Mouse (Mus musculus): ENCODE measurements at regions not wholly inside any gene's neighbourhood (a gene's known extent, or its start where the extent isn't known, plus 50 kb on each side); places are given as distances from the start of the nearest gene placed in this dataset.

DNA sequence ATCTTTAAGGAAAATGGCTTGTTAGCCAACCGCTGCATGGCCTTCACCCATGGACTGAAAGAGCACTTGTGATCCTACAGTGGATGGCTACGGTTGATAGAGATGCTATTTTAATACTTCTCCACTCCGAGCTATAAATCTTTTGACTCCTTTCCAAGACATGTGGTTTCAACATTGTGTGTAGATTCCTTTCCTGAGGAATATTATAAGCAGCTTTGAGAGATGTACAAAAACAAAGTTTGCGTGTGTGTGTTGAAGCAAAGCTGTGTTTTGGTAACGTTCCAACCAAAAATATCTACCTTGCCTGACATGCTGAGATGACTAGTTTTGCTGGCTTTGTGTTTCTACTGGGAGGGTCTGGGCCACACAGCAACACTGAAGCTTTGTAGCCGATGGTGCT lies 83.0 kb downstream of the Zbtb18 start:
- no peak overlapping the region for H3K27ac ChIP-seq (ENCODE audit: low read depth, low read length)
- 88% methylated on average over 6 of the region's 6 CpGs for WGBS

DNA sequence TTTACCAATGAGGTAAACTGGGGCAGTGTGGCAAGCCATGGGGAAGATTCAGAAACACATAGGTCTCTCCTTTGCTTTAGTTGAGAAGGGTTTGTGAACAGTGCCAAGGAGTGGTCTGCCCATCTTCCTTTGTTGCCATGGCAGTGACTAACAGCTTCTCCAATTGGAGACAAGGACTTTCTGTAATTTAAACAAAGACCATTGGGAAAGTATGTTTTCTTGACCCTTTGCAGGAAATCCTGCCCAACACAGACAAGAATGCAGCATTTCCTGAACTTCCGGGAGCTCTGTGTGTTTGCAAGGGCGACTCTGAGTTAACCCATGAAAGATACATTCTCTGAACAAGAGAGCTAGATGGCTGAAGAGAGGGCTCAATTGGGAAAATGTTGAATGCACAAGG lies 89.6 kb downstream of the Zbtb18 start:
- Histone ChIP-seq H3K4me2 (replicated peaks; ENCODE audit: low read depth, low read length) (no peak overlapping the region), H3K4me1 (replicated peaks; ENCODE audit: control insufficient read depth, insufficient read depth, low read length) (no peaks in the 10 kb centered on the region), H3K9me3 (ENCODE audit: control insufficient read depth, low read length) (no peaks in the 10 kb centered on the region), H3K4me3 (ENCODE audit: low read depth, low read length) (no peak overlapping the region), H3K27me3 (ENCODE audit: control insufficient read depth, insufficient read depth, low read length) (no peaks in the 10 kb centered on the region), H3K36me3 (ENCODE audit: control insufficient read depth, insufficient read depth, low read length) (no peaks in the 10 kb centered on the region), H3K27ac (ENCODE audit: low read depth, low read length) (no peak overlapping the region), H3K9ac (ENCODE audit: low read depth, low read length) (no peak overlapping the region)
- ATAC-seq (ENCODE audit: low FRiP score) (no peak), DNase-seq (ENCODE audit: low spot score) (no peak)
- WGBS: 71% methylated on average over 2 of the region's 2 CpGs

More for the DNA sequence above, 83.0 kb downstream of the Zbtb18 start:
- no peaks in the 10 kb centered on the region for H3K36me3 ChIP-seq (ENCODE audit: control insufficient read depth, insufficient read depth, low read length)
- H3K9ac ChIP-seq (ENCODE audit: low read depth, low read length): no peak overlapping the region
- DNase-seq (ENCODE audit: low spot score) (no peak), ATAC-seq (ENCODE audit: low FRiP score) (no peak)
- no peaks in the 10 kb centered on the region for H3K27me3 ChIP-seq (ENCODE audit: control insufficient read depth, insufficient read depth, low read length)
- no peak overlapping the region for H3K4me3 ChIP-seq (ENCODE audit: low read depth, low read length)
- H3K4me2 ChIP-seq (replicated peaks; ENCODE audit: low read depth, low read length): no peak overlapping the region
- H3K4me1 ChIP-seq (replicated peaks; ENCODE audit: control insufficient read depth, insufficient read depth, low read length): no peaks in the 10 kb centered on the region
- H3K9me3 ChIP-seq (ENCODE audit: control insufficient read depth, low read length): no peaks in the 10 kb centered on the region

DNA sequence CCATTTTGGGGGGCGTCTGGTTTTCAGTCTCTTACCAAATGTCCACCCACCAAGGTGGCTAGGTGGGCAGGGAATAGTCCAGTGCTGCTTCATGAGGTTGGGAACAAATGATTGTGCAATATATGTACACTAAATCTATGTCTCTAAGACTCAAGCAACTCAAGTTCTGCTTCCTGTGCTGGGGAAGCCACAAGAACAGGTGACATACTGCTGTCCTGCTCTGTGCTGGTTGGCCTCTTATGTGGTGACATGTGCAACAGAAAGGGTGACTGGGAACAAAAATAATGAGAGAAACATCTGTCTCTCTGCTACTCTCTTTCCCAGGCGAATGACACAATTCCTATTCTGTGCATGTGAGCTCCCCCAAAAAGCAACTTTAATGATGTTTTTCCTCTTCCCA lies 90.5 kb downstream of the Zbtb18 start:
- DNase-seq (ENCODE audit: low spot score): no peak
- H3K4me3 ChIP-seq (ENCODE audit: low read depth, low read length): no peak overlapping the region
- H3K9ac ChIP-seq (ENCODE audit: low read depth, low read length): no peak overlapping the region
- H3K4me1 ChIP-seq (replicated peaks; ENCODE audit: control insufficient read depth, insufficient read depth, low read length): no peaks in the 10 kb centered on the region
- H3K9me3 ChIP-seq (ENCODE audit: control insufficient read depth, low read length): no peaks in the 10 kb centered on the region
- no peak overlapping the region for H3K27ac ChIP-seq (ENCODE audit: low read depth, low read length)
- no peak for ATAC-seq (ENCODE audit: low FRiP score)
- no peaks in the 10 kb centered on the region for H3K27me3 ChIP-seq (ENCODE audit: control insufficient read depth, insufficient read depth, low read length)
- 94% methylated on average over 2 of the region's 2 CpGs for WGBS
- H3K36me3 ChIP-seq (ENCODE audit: control insufficient read depth, insufficient read depth, low read length): no peaks in the 10 kb centered on the region
- H3K4me2 ChIP-seq (replicated peaks; ENCODE audit: low read depth, low read length): no peak overlapping the region

DNA sequence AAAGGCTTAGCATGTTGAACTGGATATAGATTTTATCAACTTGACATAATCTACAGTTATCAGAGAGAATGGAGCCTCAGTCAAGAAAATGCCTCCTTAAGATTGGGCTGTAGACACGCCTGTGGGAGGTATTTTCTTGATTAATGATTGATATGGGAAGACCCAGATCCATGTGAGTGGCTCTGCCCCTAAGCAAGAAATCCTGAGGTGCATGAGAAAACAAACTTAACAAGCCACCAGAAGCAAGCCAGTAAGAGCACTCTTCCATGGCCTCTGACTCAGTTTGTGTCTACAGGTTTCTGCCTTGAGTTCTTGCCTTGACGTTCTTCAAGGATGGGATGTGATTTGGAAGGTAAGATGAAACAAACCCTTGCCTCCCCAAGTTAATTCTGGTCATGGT lies 91.2 kb downstream of the Zbtb18 start:
- Histone ChIP-seq H3K27me3 (ENCODE audit: control insufficient read depth, insufficient read depth, low read length) (no peaks in the 10 kb centered on the region), H3K4me1 (replicated peaks; ENCODE audit: control insufficient read depth, insufficient read depth, low read length) (no peaks in the 10 kb centered on the region), H3K4me2 (replicated peaks; ENCODE audit: low read depth, low read length) (no peak overlapping the region), H3K27ac (ENCODE audit: low read depth, low read length) (no peak overlapping the region), H3K9ac (ENCODE audit: low read depth, low read length) (no peak overlapping the region), H3K4me3 (ENCODE audit: low read depth, low read length) (no peak overlapping the region), H3K9me3 (ENCODE audit: control insufficient read depth, low read length) (no peaks in the 10 kb centered on the region), H3K36me3 (ENCODE audit: control insufficient read depth, insufficient read depth, low read length) (no peaks in the 10 kb centered on the region)
- 78% methylated on average over 2 of the region's 2 CpGs for WGBS
- ATAC-seq (ENCODE audit: low FRiP score): no peak
- no peak for DNase-seq (ENCODE audit: low spot score)

DNA sequence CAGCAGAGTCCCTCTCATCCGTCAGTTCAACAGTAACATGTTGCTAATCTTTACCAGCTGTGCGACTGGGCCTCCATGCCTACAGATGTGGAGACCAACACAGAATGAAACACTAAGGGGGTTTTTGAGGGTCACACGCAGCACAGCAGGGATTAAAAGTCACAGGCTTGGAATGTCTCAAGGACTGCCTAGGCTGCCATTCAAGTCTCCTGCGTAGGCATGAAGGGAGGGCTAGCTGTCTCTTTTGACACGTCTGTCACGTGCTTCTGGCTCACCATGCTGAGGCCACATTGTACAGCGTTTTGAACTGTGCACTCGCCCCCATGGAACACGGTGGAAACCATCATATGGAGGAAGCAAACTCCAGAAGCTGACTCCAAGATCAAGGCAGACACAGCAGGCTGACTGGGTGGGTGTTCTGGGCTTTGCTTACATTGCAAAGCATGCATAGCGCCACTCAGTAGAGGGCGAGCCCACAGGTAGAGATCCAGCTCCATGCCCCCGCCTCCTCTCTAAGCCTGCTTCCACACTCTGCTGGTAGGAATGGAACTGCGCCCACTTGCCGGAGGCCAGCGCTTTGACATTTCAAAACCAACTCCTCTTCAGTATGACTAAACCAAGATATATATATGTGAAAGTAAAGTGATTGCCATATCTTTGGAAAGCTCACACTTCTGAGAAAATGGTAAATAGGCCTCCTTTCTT lies 103.0 kb downstream of the Zbtb18 start:
- Histone ChIP-seq H3K4me1 (replicated peaks; ENCODE audit: control insufficient read depth, insufficient read depth, low read length) (no peaks in the 10 kb centered on the region), H3K9me3 (ENCODE audit: control insufficient read depth, low read length) (no peaks in the 10 kb centered on the region), H3K27me3 (ENCODE audit: control insufficient read depth, insufficient read depth, low read length) (no peaks in the 10 kb centered on the region), H3K36me3 (ENCODE audit: control insufficient read depth, insufficient read depth, low read length) (no peaks in the 10 kb centered on the region), H3K9ac (ENCODE audit: low read depth, low read length) (no peak overlapping the region), H3K4me3 (ENCODE audit: low read depth, low read length) (no peak overlapping the region), H3K27ac (ENCODE audit: low read depth, low read length) (no peak overlapping the region), H3K4me2 (replicated peaks; ENCODE audit: low read depth, low read length) (no peak overlapping the region)
- 69% methylated on average over 15 of the region's 15 CpGs for WGBS
- no peak for DNase-seq (ENCODE audit: low spot score)
- no peak for ATAC-seq (ENCODE audit: low FRiP score)

DNA sequence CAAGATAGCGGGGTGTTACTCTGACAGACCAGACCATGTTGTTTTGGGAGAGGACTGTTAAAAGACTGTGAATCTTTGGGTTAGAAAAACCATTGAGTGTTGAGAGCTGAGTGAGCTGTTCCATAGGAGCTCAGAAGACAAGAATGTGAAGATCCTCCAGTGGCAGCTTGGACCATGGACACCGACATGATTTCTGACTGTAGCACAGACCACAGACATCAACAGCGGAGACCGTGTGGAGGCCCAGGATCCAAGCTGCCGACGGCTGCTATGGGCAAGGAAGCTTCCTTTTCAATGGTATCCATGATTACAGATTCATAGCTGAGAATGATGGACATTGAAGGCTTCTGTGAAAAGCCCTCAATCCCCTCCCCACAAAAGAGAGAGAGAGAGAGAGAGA lies 105.6 kb downstream of the Zbtb18 start:
- WGBS: 92% methylated on average over 6 of the region's 6 CpGs
- H3K4me2 ChIP-seq (replicated peaks; ENCODE audit: low read depth, low read length): no peak overlapping the region
- no peak overlapping the region for H3K9ac ChIP-seq (ENCODE audit: low read depth, low read length)
- no peaks in the 10 kb centered on the region for H3K27me3 ChIP-seq (ENCODE audit: control insufficient read depth, insufficient read depth, low read length)
- H3K27ac ChIP-seq (ENCODE audit: low read depth, low read length): no peak overlapping the region
- H3K4me1 ChIP-seq (replicated peaks; ENCODE audit: control insufficient read depth, insufficient read depth, low read length): no peaks in the 10 kb centered on the region
- no peaks in the 10 kb centered on the region for H3K9me3 ChIP-seq (ENCODE audit: control insufficient read depth, low read length)
- DNase-seq (ENCODE audit: low spot score) (no peak), ATAC-seq (ENCODE audit: low FRiP score) (no peak)
- H3K36me3 ChIP-seq (ENCODE audit: control insufficient read depth, insufficient read depth, low read length): no peaks in the 10 kb centered on the region
- no peak overlapping the region for H3K4me3 ChIP-seq (ENCODE audit: low read depth, low read length)

DNA sequence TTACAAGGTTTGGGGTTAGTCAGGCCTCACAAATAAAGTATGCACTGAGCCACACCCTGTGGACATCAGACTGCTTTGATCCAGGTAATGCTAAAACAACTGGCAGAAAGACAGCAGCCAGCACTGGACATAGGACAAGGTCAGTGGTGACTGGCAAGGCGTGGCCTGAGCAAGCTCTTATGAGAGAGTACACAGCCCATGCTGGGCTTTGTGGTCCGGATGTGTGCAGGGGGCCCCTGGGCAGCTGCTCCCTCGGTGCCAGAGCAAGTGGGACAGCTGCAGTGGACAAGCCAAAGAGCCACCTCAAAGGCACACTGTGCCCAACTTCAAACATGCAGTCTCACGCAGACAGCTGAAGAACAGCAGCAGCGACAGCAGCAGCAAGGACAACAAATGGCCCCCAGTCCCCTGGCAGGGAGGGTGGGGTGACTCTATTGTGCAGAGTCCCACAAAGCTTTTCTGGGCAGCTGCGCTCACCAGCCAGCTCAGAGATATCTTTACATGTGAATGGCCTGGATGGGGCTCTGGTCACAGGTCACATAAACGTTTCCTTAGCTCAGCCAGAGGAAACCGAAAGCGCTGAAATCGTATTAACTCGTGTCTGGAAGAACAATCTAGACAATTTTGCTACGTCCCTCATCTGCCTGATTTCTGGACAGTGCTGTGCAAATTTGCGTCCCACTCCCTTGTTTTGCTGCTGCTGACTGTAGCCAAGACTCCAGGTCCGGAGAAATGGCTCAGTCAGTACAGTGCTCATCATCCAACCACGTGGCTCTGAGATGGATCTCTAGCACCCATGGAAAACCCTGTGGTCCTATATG lies 113.5 kb downstream of the Zbtb18 start:
- no peaks in the 10 kb centered on the region for H3K27me3 ChIP-seq (ENCODE audit: control insufficient read depth, insufficient read depth, low read length)
- no peaks in the 10 kb centered on the region for H3K36me3 ChIP-seq (ENCODE audit: control insufficient read depth, insufficient read depth, low read length)
- H3K9me3 ChIP-seq (ENCODE audit: control insufficient read depth, low read length): no peaks in the 10 kb centered on the region
- ATAC-seq (ENCODE audit: low FRiP score) (peak; percentile 92), DNase-seq (ENCODE audit: low spot score) (peak; percentile 65)
- no peak overlapping the region for H3K4me3 ChIP-seq (ENCODE audit: low read depth, low read length)
- peaks cover 6% of the 10 kb centered on the region; the same call in 1 of the 2 replicates for H3K4me1 ChIP-seq (replicated peaks; ENCODE audit: control insufficient read depth, insufficient read depth, low read length)
- 14% methylated on average over 15 of the region's 15 CpGs for WGBS
- H3K9ac ChIP-seq (ENCODE audit: low read depth, low read length): 0 out of 2 replicates have a peak overlapping the region, but pooled peaks have one; percentile 8
- peak overlapping the region; percentile 24 for H3K4me2 ChIP-seq (replicated peaks; ENCODE audit: low read depth, low read length)
- peak overlapping the region; percentile 38 for H3K27ac ChIP-seq (ENCODE audit: low read depth, low read length)

DNA sequence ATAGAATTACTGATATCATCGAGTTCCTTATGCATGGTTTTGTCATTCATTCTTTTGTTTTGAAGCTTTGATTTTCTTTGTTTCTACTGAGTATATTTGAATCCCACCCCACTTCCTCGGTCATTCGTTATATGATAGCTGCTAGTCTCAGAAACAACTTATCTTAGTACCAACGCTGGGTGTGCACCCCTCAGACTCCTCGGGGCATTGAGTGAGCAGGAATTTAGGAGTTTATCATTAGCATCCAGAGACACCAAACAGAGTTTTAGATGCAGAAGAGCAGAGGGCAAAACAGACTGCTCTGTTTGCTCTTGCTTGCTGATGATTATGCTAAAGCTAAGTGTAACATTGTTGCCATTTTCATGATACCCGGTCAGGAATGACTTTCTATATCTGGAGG lies 115.3 kb downstream of the Zbtb18 start:
- H3K9me3 ChIP-seq (ENCODE audit: control insufficient read depth, low read length): no peaks in the 10 kb centered on the region
- H3K4me1 ChIP-seq (replicated peaks; ENCODE audit: control insufficient read depth, insufficient read depth, low read length): peaks cover 13% of the 10 kb centered on the region; the same call in 1 of the 2 replicates
- WGBS: 79% methylated on average over 6 of the region's 6 CpGs
- H3K27ac ChIP-seq (ENCODE audit: low read depth, low read length): no peak overlapping the region
- H3K36me3 ChIP-seq (ENCODE audit: control insufficient read depth, insufficient read depth, low read length): no peaks in the 10 kb centered on the region
- no peak for DNase-seq (ENCODE audit: low spot score)
- no peak overlapping the region for H3K9ac ChIP-seq (ENCODE audit: low read depth, low read length)
- H3K4me3 ChIP-seq (ENCODE audit: low read depth, low read length): no peak overlapping the region
- no peak overlapping the region for H3K4me2 ChIP-seq (replicated peaks; ENCODE audit: low read depth, low read length)
- no peaks in the 10 kb centered on the region for H3K27me3 ChIP-seq (ENCODE audit: control insufficient read depth, insufficient read depth, low read length)
- ATAC-seq (ENCODE audit: low FRiP score): no peak

DNA sequence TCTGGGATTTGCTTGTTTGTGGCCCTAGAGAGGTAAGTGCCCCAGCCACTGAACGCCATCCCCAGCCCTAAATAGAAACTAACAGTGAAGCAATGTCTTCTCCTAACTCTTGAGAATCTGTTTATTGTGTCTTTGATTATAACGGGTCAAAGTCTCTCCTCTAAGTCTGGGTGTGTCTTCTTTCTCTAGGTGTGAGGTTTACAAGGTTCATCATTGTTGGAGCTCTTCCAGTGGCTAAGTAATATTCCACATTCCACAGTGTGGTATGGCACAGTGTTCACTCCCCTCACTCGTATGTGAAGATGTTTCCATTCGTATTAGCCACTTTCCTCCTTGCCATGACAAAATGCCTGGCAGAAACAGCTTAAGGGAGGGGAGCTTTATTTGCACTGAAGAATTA lies 115.7 kb downstream of the Zbtb18 start:
- Histone ChIP-seq H3K4me1 (replicated peaks; ENCODE audit: control insufficient read depth, insufficient read depth, low read length) (peaks cover 14% of the 10 kb centered on the region; the same call in 1 of the 2 replicates), H3K4me2 (replicated peaks; ENCODE audit: low read depth, low read length) (no peak overlapping the region), H3K4me3 (ENCODE audit: low read depth, low read length) (no peak overlapping the region), H3K36me3 (ENCODE audit: control insufficient read depth, insufficient read depth, low read length) (no peaks in the 10 kb centered on the region), H3K9ac (ENCODE audit: low read depth, low read length) (no peak overlapping the region), H3K9me3 (ENCODE audit: control insufficient read depth, low read length) (no peaks in the 10 kb centered on the region), H3K27ac (ENCODE audit: low read depth, low read length) (no peak overlapping the region), H3K27me3 (ENCODE audit: control insufficient read depth, insufficient read depth, low read length) (no peaks in the 10 kb centered on the region)
- ATAC-seq (ENCODE audit: low FRiP score) (no peak), DNase-seq (ENCODE audit: low spot score) (no peak)
- WGBS: 82% methylated on average over 4 of the region's 4 CpGs
